Mouse (Mus musculus) hindbrain, embryonic 12.5 days (tissue): ENCODE measurements at regions not wholly inside any gene's neighbourhood (a gene's known extent, or its start where the extent isn't known, plus 50 kb on each side); places are given as distances from the start of the nearest gene placed in this dataset.

ENCODE experiments used
- ATAC-seq: fragments of 200-750 bp; cut with Nextera tagmentation; 2 replicates; pipeline ENCODE4 v1.8.0; 2017; ENCODE audit warnings: moderate TSS enrichment; ENCODE audit not compliant: low FRiP score
- H3K27ac ChIP-seq: fragments of 300-500 bp; sonication (generic); 2 replicates; pipeline ENCODE4 v1.5.1; 2016; ENCODE audit warnings: mild to moderate bottlenecking
- H3K27me3 ChIP-seq: fragments of 300-500 bp; sonication (generic); 2 replicates; pipeline ENCODE4 v1.6.1; 2016; ENCODE audit warnings: mild to moderate bottlenecking
- H3K36me3 ChIP-seq: fragments of 300-500 bp; sonication (generic); 2 replicates; pipeline ENCODE4 v1.6.1; 2016; ENCODE audit warnings: mild to moderate bottlenecking
- H3K4me1 ChIP-seq: fragments of 300-500 bp; sonication (generic); 2 replicates; pipeline ENCODE4 v1.6.1; 2016
- H3K4me2 ChIP-seq: fragments of 300-500 bp; sonication (generic); replicated peaks from 2 replicates; pipeline ENCODE4 v1.6.1; 2016; ENCODE audit warnings: mild to moderate bottlenecking
- H3K4me3 ChIP-seq: fragments of 300-500 bp; sonication (generic); 2 replicates; pipeline ENCODE4 v1.5.1; 2016; ENCODE audit warnings: mild to moderate bottlenecking
- H3K9ac ChIP-seq: fragments of 300-500 bp; sonication (generic); 2 replicates; pipeline ENCODE4 v1.6.1; 2016; ENCODE audit warnings: mild to moderate bottlenecking, moderate library complexity
- H3K9me3 ChIP-seq: fragments of 300-500 bp; sonication (generic); replicated peaks from 2 replicates; pipeline ENCODE4 v1.6.1; 2016; ENCODE audit warnings: mild to moderate bottlenecking
- WGBS: fragments of 180-500 bp; shearing (Covaris S2); methylation state at CpG from one replicate; pipeline ENCODE4 v1.1.7; 2016; 5-methylcytosine and 5-hydroxymethylcytosine counted together

DNA sequence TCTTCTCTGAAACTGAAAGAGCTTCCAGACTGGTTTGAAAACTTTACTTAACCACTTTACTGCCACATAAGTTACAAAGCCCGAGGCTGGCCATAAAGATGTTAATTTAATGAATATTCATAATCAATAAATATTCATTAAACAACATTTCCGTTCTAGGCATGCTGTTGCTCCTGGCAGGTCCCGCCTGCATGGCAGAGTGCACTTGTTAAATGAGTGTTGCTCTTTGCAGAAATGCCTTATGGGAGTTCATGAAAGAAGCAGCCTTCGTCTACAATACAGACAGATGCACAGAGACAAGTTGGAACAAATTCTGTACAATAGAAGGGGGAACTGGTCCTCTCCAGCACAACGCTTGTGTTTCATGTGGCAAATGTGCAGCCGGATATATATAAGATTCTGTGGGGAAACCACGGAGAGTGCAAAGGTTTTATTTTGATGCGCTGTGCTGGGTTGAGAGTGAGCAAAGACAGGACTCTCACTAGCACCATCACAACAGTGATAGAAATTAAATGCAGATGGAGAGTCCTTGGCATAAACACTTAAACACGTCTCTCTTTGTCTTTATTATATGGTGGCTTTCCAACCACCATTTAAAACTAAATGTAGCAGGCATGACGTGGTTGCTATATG is 1034.2 kb downstream of the Ttll7 start:
- Histone ChIP-seq H3K4me1 (peaks cover 13% of the 10 kb centered on the region), H3K9me3 (no peaks in the 10 kb centered on the region), H3K27me3 (no peaks in the 10 kb centered on the region), H3K4me2 (no peak overlapping the region), H3K4me3 (no peak overlapping the region), H3K36me3 (no peaks in the 10 kb centered on the region), H3K9ac (no peak overlapping the region), H3K27ac (no peak overlapping the region)
- peak; percentile 62 for ATAC-seq
- 53% methylated on average over 10 of the region's 10 CpGs for WGBS

DNA sequence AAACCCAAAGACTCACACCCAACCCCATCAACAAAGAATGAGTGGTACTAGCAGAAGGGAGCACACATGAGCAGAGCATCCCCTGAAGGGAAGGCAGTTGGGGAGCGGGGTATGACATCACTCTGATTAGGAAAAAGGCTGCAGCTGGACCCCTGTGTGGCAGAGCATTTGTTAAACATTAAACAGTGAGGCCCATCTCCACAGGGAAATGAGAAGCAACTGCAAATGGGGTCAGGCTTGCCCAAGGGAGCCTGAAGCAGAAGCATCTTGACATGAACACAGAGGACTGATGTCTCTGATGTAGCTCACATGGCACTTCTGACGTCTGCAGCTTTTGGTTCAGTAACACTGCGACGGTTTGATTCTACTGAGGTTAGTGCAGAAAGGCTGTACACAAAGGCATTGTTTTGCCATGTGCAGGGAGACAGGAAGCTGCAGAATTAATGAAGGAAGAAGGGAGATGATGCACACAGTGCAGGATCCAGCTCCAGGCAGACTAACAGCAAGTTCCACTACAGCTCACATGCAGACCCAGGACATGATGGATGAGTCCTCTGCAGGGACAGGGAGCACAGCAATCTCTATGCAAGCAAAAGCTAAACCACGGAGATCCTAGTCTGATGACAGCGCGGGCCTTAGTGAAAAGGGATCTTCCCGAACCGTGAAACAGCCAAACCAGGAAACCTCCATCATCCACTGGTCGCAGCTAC is 1030.9 kb downstream of the Ttll7 start:
- Histone ChIP-seq H3K4me2 (no peak overlapping the region), H3K9me3 (no peaks in the 10 kb centered on the region), H3K36me3 (no peaks in the 10 kb centered on the region), H3K4me1 (peaks cover 13% of the 10 kb centered on the region), H3K9ac (no peak overlapping the region), H3K27me3 (no peaks in the 10 kb centered on the region), H3K27ac (peak overlapping the region; percentile 67), H3K4me3 (no peak overlapping the region)
- WGBS, result 43% methylated on average over 10 of the region's 10 CpGs
- ATAC-seq, result peak; percentile 85

DNA sequence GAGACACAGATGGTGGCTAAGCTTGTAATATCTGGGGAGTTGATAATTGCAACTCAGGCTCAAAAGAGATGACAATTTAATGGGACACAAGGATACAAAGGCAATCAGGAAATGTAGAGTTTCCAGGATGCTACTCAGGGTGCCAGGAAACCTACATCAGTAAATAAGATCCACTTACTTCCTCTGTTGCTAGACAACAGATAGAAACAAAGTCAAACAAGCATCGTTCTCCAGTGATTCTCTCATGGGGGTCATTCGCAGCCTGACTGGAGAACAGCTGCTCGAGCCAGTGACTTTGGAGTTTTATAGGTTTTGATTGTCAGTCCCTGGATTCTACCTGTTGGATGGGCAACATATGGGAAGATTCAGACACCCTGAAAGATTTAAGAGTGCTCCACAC is 1026.5 kb downstream of the Ttll7 start:
- WGBS, result 74% methylated on average over 3 of the region's 3 CpGs
- H3K27me3 ChIP-seq, result no peaks in the 10 kb centered on the region
- no peaks in the 10 kb centered on the region for H3K9me3 ChIP-seq
- ATAC-seq, result no peak
- no peak overlapping the region for H3K4me2 ChIP-seq
- H3K4me3 ChIP-seq, result no peak overlapping the region
- H3K4me1 ChIP-seq, result peaks cover 12% of the 10 kb centered on the region
- no peak overlapping the region for H3K27ac ChIP-seq
- H3K9ac ChIP-seq, result no peak overlapping the region
- H3K36me3 ChIP-seq, result no peaks in the 10 kb centered on the region

DNA sequence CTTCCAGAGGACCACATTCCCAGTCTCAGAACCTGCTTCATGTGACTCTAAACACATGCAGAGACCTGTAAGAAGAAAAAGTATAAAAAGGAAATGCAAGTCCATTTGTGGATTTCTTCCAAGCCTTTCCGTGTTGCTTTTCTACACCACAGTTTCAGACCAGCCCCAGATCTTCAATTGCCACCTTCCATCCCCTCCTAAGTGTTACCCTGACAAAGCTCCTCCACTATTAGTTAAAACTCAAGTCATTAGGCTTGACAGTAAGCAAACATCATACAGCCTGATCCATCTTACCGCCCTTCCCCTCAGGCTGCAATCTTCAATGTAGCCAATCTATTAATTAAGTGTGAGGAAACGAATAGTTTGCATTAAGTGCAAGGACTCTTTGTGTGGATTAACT is 1016.1 kb downstream of the Ttll7 start:
- Histone ChIP-seq H3K9me3 (no peaks in the 10 kb centered on the region), H3K27me3 (no peaks in the 10 kb centered on the region), H3K36me3 (no peaks in the 10 kb centered on the region), H3K9ac (no peak overlapping the region), H3K4me3 (no peak overlapping the region), H3K4me1 (no peaks in the 10 kb centered on the region), H3K4me2 (no peak overlapping the region), H3K27ac (no peak overlapping the region)
- 70% methylated on average over 3 of the region's 3 CpGs for WGBS
- no peak for ATAC-seq

DNA sequence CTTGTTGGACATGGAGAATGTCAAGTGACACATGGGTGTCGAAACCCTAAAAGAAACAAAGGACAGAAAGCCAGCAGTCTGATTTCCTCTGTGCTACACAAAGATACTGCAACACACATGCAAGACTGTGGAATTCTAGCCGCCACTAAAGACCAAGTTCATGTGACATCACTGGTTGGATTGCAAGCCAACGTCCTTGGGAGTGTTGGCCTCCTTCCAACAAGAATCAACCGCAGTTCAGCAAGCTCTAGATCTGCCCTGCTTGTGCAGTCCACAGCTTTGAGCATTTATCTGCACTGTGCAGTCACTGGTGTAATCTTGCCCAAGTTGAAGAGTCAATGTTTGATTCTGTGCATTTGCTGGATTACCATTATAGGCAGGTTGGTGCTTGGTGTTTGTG is 1001.2 kb downstream of the Ttll7 start:
- WGBS, result 78% methylated on average over 4 of the region's 4 CpGs
- no peak overlapping the region for H3K4me3 ChIP-seq
- no peak overlapping the region for H3K4me2 ChIP-seq
- H3K4me1 ChIP-seq, result no peaks in the 10 kb centered on the region
- H3K9me3 ChIP-seq, result no peaks in the 10 kb centered on the region
- no peak overlapping the region for H3K9ac ChIP-seq
- H3K36me3 ChIP-seq, result no peaks in the 10 kb centered on the region
- no peaks in the 10 kb centered on the region for H3K27me3 ChIP-seq
- no peak for ATAC-seq
- no peak overlapping the region for H3K27ac ChIP-seq

DNA sequence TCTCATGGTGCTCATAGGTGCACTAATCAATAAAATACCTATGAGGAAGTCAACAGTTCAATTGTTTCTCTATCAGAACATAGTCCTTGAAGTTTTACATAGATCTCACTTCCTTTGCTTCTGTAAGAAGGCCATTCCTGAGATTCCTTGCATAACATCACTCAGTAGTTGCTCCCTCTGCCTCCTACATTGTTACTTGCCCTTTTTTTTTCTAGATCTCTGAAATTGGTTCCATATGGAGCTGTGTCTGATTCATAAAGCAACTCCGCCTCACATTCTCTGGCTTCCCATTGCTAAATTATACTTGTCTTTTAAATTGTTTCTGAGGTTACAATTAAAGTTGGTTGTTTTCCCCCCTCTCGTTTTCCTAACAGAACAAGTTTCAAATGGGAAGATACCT is 1000.7 kb downstream of the Ttll7 start:
- no peak overlapping the region for H3K4me2 ChIP-seq
- no peaks in the 10 kb centered on the region for H3K36me3 ChIP-seq
- H3K27ac ChIP-seq, result no peak overlapping the region
- H3K4me1 ChIP-seq, result no peaks in the 10 kb centered on the region
- 81% methylated on average over 2 of the region's 2 CpGs for WGBS
- no peak overlapping the region for H3K4me3 ChIP-seq
- no peaks in the 10 kb centered on the region for H3K9me3 ChIP-seq
- ATAC-seq, result no peak
- H3K27me3 ChIP-seq, result no peaks in the 10 kb centered on the region
- no peak overlapping the region for H3K9ac ChIP-seq

DNA sequence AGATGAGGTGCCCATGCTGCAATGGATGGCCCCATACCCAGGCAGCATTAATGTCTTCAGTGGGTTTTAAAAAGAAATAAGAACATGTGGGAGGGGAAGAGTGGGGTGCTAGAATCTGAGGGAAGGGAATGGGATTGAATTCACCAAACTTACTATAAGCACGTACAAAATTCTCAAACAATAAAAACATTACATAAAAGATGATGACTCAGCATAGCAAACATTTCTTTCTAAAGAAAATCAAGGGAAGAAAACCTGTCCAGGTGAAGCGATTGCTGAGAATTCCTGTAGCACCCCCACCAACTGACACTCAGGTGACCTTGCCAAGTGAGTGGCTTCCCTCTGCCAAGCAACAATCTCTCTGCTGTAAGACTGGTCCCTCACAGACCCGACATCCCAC is 989.2 kb downstream of the Ttll7 start:
- Histone ChIP-seq H3K4me1 (no peaks in the 10 kb centered on the region), H3K27ac (no peak overlapping the region), H3K4me2 (no peak overlapping the region), H3K9ac (no peak overlapping the region), H3K36me3 (no peaks in the 10 kb centered on the region), H3K4me3 (no peak overlapping the region), H3K9me3 (no peaks in the 10 kb centered on the region), H3K27me3 (no peaks in the 10 kb centered on the region)
- 81% methylated on average over 3 of the region's 3 CpGs for WGBS
- no peak for ATAC-seq

DNA sequence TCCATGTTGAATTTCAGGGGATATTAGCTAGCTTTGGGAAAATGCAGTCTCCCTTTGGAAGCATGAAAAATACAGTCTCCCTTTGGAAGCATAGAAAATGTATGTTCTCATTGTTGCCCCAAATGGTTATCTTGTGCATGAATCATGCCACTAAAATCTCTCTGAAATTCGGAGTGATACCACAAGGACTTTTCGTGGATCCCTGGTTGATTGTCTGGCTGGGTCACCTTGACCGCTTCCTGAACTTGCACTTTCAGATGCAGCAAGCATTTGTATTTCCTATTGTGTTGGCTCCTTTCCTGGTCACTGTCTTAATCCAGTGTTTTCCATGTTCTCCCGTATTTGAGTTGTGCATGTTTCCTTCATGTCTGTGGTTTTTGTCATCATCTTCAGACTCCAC is 986.6 kb downstream of the Ttll7 start:
- Histone ChIP-seq H3K9ac (no peak overlapping the region), H3K4me1 (no peaks in the 10 kb centered on the region), H3K27ac (no peak overlapping the region), H3K4me3 (no peak overlapping the region), H3K36me3 (no peaks in the 10 kb centered on the region), H3K27me3 (no peaks in the 10 kb centered on the region), H3K9me3 (no peaks in the 10 kb centered on the region), H3K4me2 (no peak overlapping the region)
- WGBS, result 88% methylated on average over 4 of the region's 4 CpGs
- no peak for ATAC-seq

DNA sequence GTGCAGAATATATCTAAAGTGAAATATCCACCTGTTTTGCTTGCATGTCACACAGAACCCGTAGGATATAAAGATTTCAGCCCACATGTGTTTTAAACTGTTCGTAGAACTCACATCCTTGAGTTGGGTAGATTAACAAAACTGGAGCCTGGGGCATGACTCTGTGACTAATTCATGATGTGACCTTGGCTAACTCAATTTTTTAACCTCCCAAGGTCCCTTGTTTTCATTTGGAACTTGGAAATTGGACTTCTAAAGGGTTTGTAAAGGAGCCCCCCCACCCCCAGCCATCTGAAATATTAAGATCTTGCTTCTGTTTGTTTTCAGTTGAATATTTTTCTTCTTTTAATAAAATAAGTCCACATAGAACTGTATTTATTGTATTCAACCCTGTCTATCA is 983.5 kb downstream of the Ttll7 start:
- H3K4me3 ChIP-seq, result no peak overlapping the region
- WGBS, result 73% methylated on average over 2 of the region's 2 CpGs

DNA sequence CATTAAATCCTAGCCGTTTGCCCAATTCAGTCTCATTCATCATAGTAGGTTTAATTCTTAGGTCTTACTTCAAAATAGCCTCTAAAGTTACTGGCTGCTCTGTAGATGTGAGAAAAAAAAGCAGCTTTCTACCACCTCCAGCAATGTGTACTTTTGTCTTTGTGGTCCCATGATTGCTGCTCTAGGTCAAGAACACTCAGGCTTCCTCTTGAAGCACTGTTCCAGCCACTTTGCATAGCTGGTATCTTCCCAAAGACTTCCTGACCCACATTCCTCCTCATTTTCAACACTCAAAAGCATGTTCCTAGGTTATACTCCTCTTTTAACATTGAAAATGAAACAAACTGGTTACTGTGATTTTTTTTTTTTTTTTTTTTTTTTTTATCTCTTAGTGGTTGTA is 973.2 kb downstream of the Ttll7 start:
- WGBS, result 88% methylated on average over 1 of the region's 1 CpGs
- Histone ChIP-seq H3K4me3 (no peak overlapping the region), H3K27me3 (no peaks in the 10 kb centered on the region), H3K4me1 (no peaks in the 10 kb centered on the region), H3K4me2 (no peak overlapping the region), H3K9ac (no peak overlapping the region), H3K36me3 (no peaks in the 10 kb centered on the region), H3K27ac (no peak overlapping the region), H3K9me3 (no peaks in the 10 kb centered on the region)
- no peak for ATAC-seq

More for the DNA sequence above, 983.5 kb downstream of the Ttll7 start:
- Histone ChIP-seq H3K4me2 (no peak overlapping the region), H3K4me1 (no peaks in the 10 kb centered on the region), H3K9me3 (no peaks in the 10 kb centered on the region), H3K9ac (no peak overlapping the region), H3K27ac (no peak overlapping the region), H3K27me3 (no peaks in the 10 kb centered on the region), H3K36me3 (no peaks in the 10 kb centered on the region)
- ATAC-seq, result no peak

DNA sequence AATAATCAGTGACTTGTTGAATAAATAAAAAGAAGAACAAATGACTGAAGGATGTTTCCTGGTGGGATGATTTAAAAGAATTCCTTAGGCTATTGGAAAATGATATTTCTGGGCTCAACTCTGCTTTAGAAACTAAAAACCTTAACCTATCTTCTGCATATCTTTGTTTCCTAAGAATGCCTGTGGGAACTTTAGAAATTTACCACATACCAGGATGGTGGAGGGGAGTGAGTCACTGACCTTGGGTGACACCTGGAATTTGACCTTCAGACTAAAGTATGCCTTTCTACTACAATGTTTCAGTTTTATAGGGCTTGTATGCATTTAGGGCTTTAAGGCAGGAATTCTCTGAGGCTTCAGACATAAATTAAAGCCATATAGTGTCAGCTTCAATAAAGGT is 972.3 kb downstream of the Ttll7 start:
- Histone ChIP-seq H3K27ac (no peak overlapping the region), H3K36me3 (no peaks in the 10 kb centered on the region), H3K4me3 (no peak overlapping the region), H3K9ac (no peak overlapping the region), H3K4me2 (no peak overlapping the region), H3K9me3 (no peaks in the 10 kb centered on the region), H3K27me3 (no peaks in the 10 kb centered on the region), H3K4me1 (no peaks in the 10 kb centered on the region)
- no peak for ATAC-seq

DNA sequence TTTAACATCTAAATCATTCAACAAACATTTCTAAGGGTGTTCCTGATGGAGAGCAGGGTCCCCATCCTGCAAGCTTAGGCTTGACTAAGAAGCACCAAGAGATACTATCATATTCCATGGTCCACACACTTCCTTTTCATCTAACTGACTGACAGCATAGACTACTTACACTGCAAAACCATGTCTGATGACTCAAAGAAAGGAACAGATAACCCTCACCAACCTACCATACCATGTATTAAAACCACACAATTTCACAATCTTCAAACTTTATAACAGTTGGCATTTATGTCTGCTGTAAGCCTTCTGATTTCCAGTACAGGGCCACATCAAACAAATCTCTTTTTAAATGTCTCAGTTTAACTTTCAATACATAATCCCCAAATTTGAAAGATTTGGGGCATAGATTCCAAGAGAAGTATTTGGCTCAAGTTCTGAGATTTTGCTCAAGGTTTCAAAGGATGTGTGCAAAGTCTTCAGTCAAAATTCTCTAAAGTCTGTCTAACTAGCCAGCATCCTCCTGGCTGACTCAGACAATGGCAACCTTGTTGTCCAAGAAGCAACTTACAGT is 962.0 kb downstream of the Ttll7 start:
- no peak overlapping the region for H3K9ac ChIP-seq
- H3K9me3 ChIP-seq, result no peaks in the 10 kb centered on the region
- no peak overlapping the region for H3K27ac ChIP-seq
- H3K4me2 ChIP-seq, result no peak overlapping the region
- no peak for ATAC-seq
- no peaks in the 10 kb centered on the region for H3K27me3 ChIP-seq
- no peak overlapping the region for H3K4me3 ChIP-seq
- H3K4me1 ChIP-seq, result no peaks in the 10 kb centered on the region
- H3K36me3 ChIP-seq, result no peaks in the 10 kb centered on the region

DNA sequence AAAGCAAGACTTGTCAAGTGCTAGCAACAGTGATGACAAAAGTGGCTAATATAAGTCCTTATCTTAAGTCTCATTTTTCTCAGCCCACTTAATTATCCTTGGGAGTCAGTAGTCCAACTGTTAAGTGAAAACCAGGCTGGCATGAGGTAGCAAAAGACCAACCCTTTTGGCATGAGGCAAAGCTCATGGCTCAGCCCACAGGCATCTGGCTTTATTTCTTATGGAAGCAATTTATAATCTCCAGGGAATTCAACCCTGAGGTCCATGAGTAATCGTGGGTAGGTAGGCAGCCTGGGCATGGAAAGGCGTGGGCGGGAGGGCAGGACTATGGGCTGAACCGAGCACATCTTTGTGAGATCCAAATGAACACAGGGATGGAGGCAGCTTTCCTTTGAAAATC is 950.4 kb downstream of the Ttll7 start:
- no peak overlapping the region for H3K9ac ChIP-seq
- no peaks in the 10 kb centered on the region for H3K36me3 ChIP-seq
- no peak for ATAC-seq
- H3K9me3 ChIP-seq, result no peaks in the 10 kb centered on the region
- no peak overlapping the region for H3K27ac ChIP-seq
- 63% methylated on average over 4 of the region's 4 CpGs for WGBS
- H3K4me1 ChIP-seq, result no peaks in the 10 kb centered on the region
- H3K4me2 ChIP-seq, result no peak overlapping the region
- H3K4me3 ChIP-seq, result no peak overlapping the region
- H3K27me3 ChIP-seq, result no peaks in the 10 kb centered on the region
